Mouse (Mus musculus) testis, adult 2 months (tissue): ENCODE measurements around the gene Ctsl. TPM values are rescaled to one million over a fixed set of nuclear protein-coding genes. Genes with fewer than 3 reads are reported as not detected.

Source experiments
- H3K27ac ChIP-seq: fragments of 200-500 bp; 2 replicates; pipeline ENCODE4 v1.5.1; 2012; ENCODE audit warnings: low read depth, low read length; ENCODE audit not compliant: control insufficient read depth, insufficient read depth
- H3K27me3 ChIP-seq: fragments of 200-500 bp; 2 replicates; pipeline ENCODE4 v1.6.1; 2012; ENCODE audit warnings: mild to moderate bottlenecking, low read length, moderate library complexity; ENCODE audit not compliant: control insufficient read depth, insufficient read depth
- H3K36me3 ChIP-seq: fragments of 200-500 bp; 2 replicates; pipeline ENCODE4 v1.6.1; 2012; ENCODE audit warnings: mild to moderate bottlenecking, low read length; ENCODE audit not compliant: control insufficient read depth, insufficient read depth
- H3K4me1 ChIP-seq: fragments of 200-500 bp; 2 replicates; pipeline ENCODE4 v1.6.1; 2012; ENCODE audit warnings: low read length; ENCODE audit not compliant: control insufficient read depth, insufficient read depth
- H3K4me3 ChIP-seq: fragments of 200-500 bp; 2 replicates; pipeline ENCODE4 v1.5.1; 2012; ENCODE audit warnings: low read depth, mild to moderate bottlenecking, low read length, moderate library complexity, mixed read lengths; ENCODE audit not compliant: control insufficient read depth
- CTCF ChIP-seq: fragments of 200-500 bp; IDR thresholded peaks from 2 replicates; pipeline ENCODE4 v1.5.1; 2012; ENCODE audit warnings: low read depth, mild to moderate bottlenecking, inconsistent platforms, low read length, moderate library complexity; ENCODE audit not compliant: control insufficient read depth, insufficient read depth, insufficient replicate concordance
- POLR2A ChIP-seq: fragments of 200-500 bp; IDR thresholded peaks from 2 replicates; pipeline ENCODE4 v1.6.1; 2012; ENCODE audit warnings: low read depth, mild to moderate bottlenecking, inconsistent platforms, low read length, moderate library complexity; ENCODE audit not compliant: control insufficient read depth
- polyA plus RNA-seq: library from polyadenylated mRNA; depleted of rRNA; stranded (reverse); fragments of >200 nt; gene quantifications from 2 replicates; pipeline ENCODE4 v1.2.3, GENCODE M21; 2012

The Ctsl gene
- polyA plus RNA-seq, 1 experiment, result 202 TPM

- Histone ChIP-seq H3K4me1 (peaks cover under 1% of the 10 kb centered on the region; the same call in 1 of the 2 replicates), H3K27ac (no peak overlapping the region), H3K36me3 (no peaks in the 10 kb centered on the region), H3K27me3 (no peaks in the 10 kb centered on the region), H3K4me3 (no peak overlapping the region)
- TF ChIP-seq CTCF, result no peak
- no peak for TF ChIP-seq POLR2A
These were observed 34.9 kb upstream of the Ctsl start for GRCm38 (mm10) chr13:64405550-64405949.

GRCm38 (mm10) chr13:64403519-64403918 lies 32.8 kb upstream of the Ctsl start:
- H3K27ac ChIP-seq, result no peak overlapping the region
- H3K27me3 ChIP-seq, result no peaks in the 10 kb centered on the region
- H3K36me3 ChIP-seq, result no peaks in the 10 kb centered on the region
- H3K4me3 ChIP-seq, result no peak overlapping the region
- H3K4me1 ChIP-seq, result peaks cover 2% of the 10 kb centered on the region; the same call in 1 of the 2 replicates
- TF ChIP-seq POLR2A, result no peak
- TF ChIP-seq CTCF, result no peak

- Histone ChIP-seq H3K27me3 (no peaks in the 10 kb centered on the region), H3K27ac (no peak overlapping the region), H3K4me3 (no peak overlapping the region), H3K4me1 (peaks cover 2% of the 10 kb centered on the region; the same call in 1 of the 2 replicates), H3K36me3 (no peaks in the 10 kb centered on the region)
- TF ChIP-seq CTCF (no peak), POLR2A (no peak)
These were observed 32.3 kb upstream of the Ctsl start for GRCm38 (mm10) chr13:64402951-64403460.

GRCm38 (mm10) chr13:64402504-64402949 lies 31.8 kb upstream of the Ctsl start:
- Histone ChIP-seq H3K36me3 (no peaks in the 10 kb centered on the region), H3K4me1 (peaks cover 2% of the 10 kb centered on the region; the same call in 1 of the 2 replicates), H3K27ac (no peak overlapping the region), H3K27me3 (no peaks in the 10 kb centered on the region), H3K4me3 (no peak overlapping the region)
- no peak for TF ChIP-seq CTCF
- TF ChIP-seq POLR2A, result no peak

- peaks cover 2% of the 10 kb centered on the region; the same call in 1 of the 2 replicates for H3K4me1 ChIP-seq
- TF ChIP-seq CTCF, result no peak
- no peak for TF ChIP-seq POLR2A
- no peaks in the 10 kb centered on the region for H3K27me3 ChIP-seq
- no peak overlapping the region for H3K4me3 ChIP-seq
- no peaks in the 10 kb centered on the region for H3K36me3 ChIP-seq
- H3K27ac ChIP-seq, result peak overlapping the region; percentile 44; the same call in 1 of the 2 replicates
These were observed 31.3 kb upstream of the Ctsl start for GRCm38 (mm10) chr13:64402006-64402405.

GRCm38 (mm10) chr13:64400801-64401361 lies 30.2 kb upstream of the Ctsl start:
- Histone ChIP-seq H3K4me1 (peaks cover 2% of the 10 kb centered on the region; the same call in 1 of the 2 replicates), H3K36me3 (no peaks in the 10 kb centered on the region), H3K4me3 (no peak overlapping the region), H3K27me3 (no peaks in the 10 kb centered on the region), H3K27ac (no peak overlapping the region; the same call in 1 of the 2 replicates)
- TF ChIP-seq CTCF, result no peak
- no peak for TF ChIP-seq POLR2A

GRCm38 (mm10) chr13:64399906-64400305 lies 29.2 kb upstream of the Ctsl start:
- no peak for TF ChIP-seq CTCF
- TF ChIP-seq POLR2A, result no peak
- Histone ChIP-seq H3K27ac (no peak overlapping the region), H3K27me3 (no peaks in the 10 kb centered on the region), H3K36me3 (no peaks in the 10 kb centered on the region), H3K4me1 (peaks cover 2% of the 10 kb centered on the region; the same call in 1 of the 2 replicates), H3K4me3 (no peak overlapping the region)

- TF ChIP-seq CTCF (no peak), POLR2A (no peak)
These were observed 27.4 kb upstream of the Ctsl start for GRCm38 (mm10) chr13:64398065-64398464.

More at GRCm38 (mm10) chr13:64398065-64398464, 27.4 kb upstream of the Ctsl start:
- Histone ChIP-seq H3K4me3 (no peak overlapping the region), H3K27me3 (no peaks in the 10 kb centered on the region), H3K4me1 (peaks cover 2% of the 10 kb centered on the region; the same call in 1 of the 2 replicates), H3K27ac (no peak overlapping the region), H3K36me3 (no peaks in the 10 kb centered on the region)
